Mouse (Mus musculus) thymus, adult 2 months (tissue): ENCODE results near the gene Ripk4.

Source experiments
- CTCF ChIP-seq: fragments of 200-500 bp; IDR thresholded peaks from 2 replicates; pipeline ENCODE4 v1.5.1; 2012; ENCODE audit warnings: mild to moderate bottlenecking, control low read depth, low read length, moderate library complexity, borderline replicate concordance; ENCODE audit not compliant: control insufficient read depth, poor library complexity, insufficient read depth; ENCODE audit errors: extremely low read depth
- POLR2A ChIP-seq: fragments of 200-500 bp; IDR thresholded peaks from 2 replicates; pipeline ENCODE4 v1.6.1; 2012; ENCODE audit warnings: mild to moderate bottlenecking, low read length, control low read depth, moderate library complexity; ENCODE audit not compliant: control insufficient read depth, poor library complexity, insufficient read depth; ENCODE audit errors: extremely low read depth

- TF ChIP-seq CTCF (no peak), POLR2A (no peak)
Observed at GRCm38 (mm10) chr16:97759681-97760080, 3.9 kb downstream of the Ripk4 start.
